In genomic region chr4:154877864-154878548, GRCm38 (mm10) we compare ENCODE assay signal across 8 mouse cellular contexts. TPM values are rescaled to one million over a fixed set of nuclear protein-coding genes. Genes with fewer than 3 reads are reported as not detected.
DNase-seq lines count a peak whose midpoint lies in the region; ATAC-seq and TF ChIP-seq lines count a peak whose summit lies in the region.

No protein-coding gene starts in this region.

- no peaks in the 10 kb centered on the region for H3K27me3 ChIP-seq in forebrain, embryonic 14.5 days (replicated peaks; ENCODE audit: control insufficient read depth, insufficient read depth, low read length)

- TF ChIP-seq POLR2A in lung, adult 2 months (IDR thresholded peaks at IDR 0.05; ENCODE audit: borderline replicate concordance, extremely low read depth, low read depth, low read length), result peak; percentile 67; the same call in 1 of the 2 replicates

- H3K4me3 ChIP-seq in forebrain, embryonic 14.5 days (ENCODE audit: low read depth, low read length), result peak overlapping the region; percentile 27
- H3K4me3 ChIP-seq in lung, adult 2 months (replicated peaks; ENCODE audit: extremely low read depth, low read depth, low read length), result peak overlapping the region; percentile 27

- no peaks in the 10 kb centered on the region for H3K36me3 ChIP-seq in forebrain, embryonic 14.5 days (ENCODE audit: control insufficient read depth, insufficient read depth, low read length)

- H3K27ac ChIP-seq in forebrain, embryonic 14.5 days (ENCODE audit: low read depth, low read length), result peak overlapping the region; percentile 55; the same call in 1 of the 2 replicates

- 10% methylated on average over 18 of the region's 18 CpGs for WGBS in forebrain, embryonic 14.5 days
- WGBS in lung, adult 2 months, result 8% methylated on average over 18 of the region's 18 CpGs

- intact Hi-C loops in heart, postnatal 14 days (cut with DNase I), result loop anchor here (1.0 to 2.0 kb wide), 4 partner anchors 29 to 187 kb away; no protein-coding TSS in a partner anchor

- ATAC-seq in forebrain, embryonic 14.5 days, result peak; percentile 98
- peak; percentile 99 for ATAC-seq in neutrophil, adult 5-6 weeks (ENCODE audit: extremely low read depth, insufficient number of reproducible peaks, low FRiP score, poor library complexity, severe bottlenecking)

- no peaks in the 10 kb centered on the region for H3K9me3 ChIP-seq in forebrain, embryonic 14.5 days (replicated peaks; ENCODE audit: control insufficient read depth, low read length)

- H3K4me2 ChIP-seq in forebrain, embryonic 14.5 days (ENCODE audit: low read length), result peak overlapping the region; percentile 52

- no peaks in the 10 kb centered on the region for H3K4me1 ChIP-seq in forebrain, embryonic 14.5 days (ENCODE audit: control insufficient read depth, insufficient read depth, low read length)
- H3K4me1 ChIP-seq in lung, adult 2 months (ENCODE audit: control insufficient read depth, insufficient read depth, low read length), result peaks cover 2% of the 10 kb centered on the region; the same call in 1 of the 2 replicates

- peak; percentile 94 for TF ChIP-seq CTCF in lung, adult 2 months (IDR thresholded peaks at IDR 0.05; ENCODE audit: insufficient read depth, low read length)

- DNase-seq in ES-CJ7 (ENCODE audit: low read depth, low spot score), result peak; percentile 90
- peak; percentile 92 for DNase-seq in cerebellum, adult 11 months
- DNase-seq in forebrain, embryonic 14.5 days (ENCODE audit: low spot score), result peak; percentile 98
- DNase-seq in heart, postnatal 14 days, result peak; percentile 95 to 97
- DNase-seq in layer of hippocampus, adult 11-12 months (ENCODE audit: low spot score), result peak; percentile 85
- peak; percentile 92 for DNase-seq in lung, adult 2 months
- DNase-seq in thymus, adult 18-20 months, result peak; percentile 71 to 78

- peak overlapping the region; percentile 61 for H3K9ac ChIP-seq in forebrain, embryonic 14.5 days (ENCODE audit: low read length)

RNA-seq across cellular contexts. Expression of gene Mmel1, which starts 8.6 kb away (rescaled TPM):
- 0.13 and 0.37 TPM in 2 replicates for polyA plus RNA-seq in forebrain, embryonic 14.5 days (2014; fragmentation: Nextera tagmentation; extraction: Ambion mirVana)
- total RNA-seq in heart, postnatal 14 days (2021), result under 1 TPM in 1 of 2 experiments, not detected in 1; 0.20 TPM
- polyA plus RNA-seq in lung, adult 2 months (2012; rRNA removed), result 0.09 and 0.12 TPM in 2 replicates
- total RNA-seq in neutrophil, adult 5-6 weeks (2017), result not detected in 2 replicates

RNA-seq across cellular contexts. Expression of gene Fam213b, which starts 20.9 kb away (rescaled TPM):
- 40.3 and 45.9 TPM in 2 replicates for polyA plus RNA-seq in forebrain, embryonic 14.5 days (2014; fragmentation: Nextera tagmentation; extraction: Ambion mirVana)
- 10 to 100 TPM; 44.7 to 51.3 TPM for total RNA-seq in heart, postnatal 14 days (2021)
- 8.9 and 14.8 TPM in 2 replicates for polyA plus RNA-seq in lung, adult 2 months (2012; rRNA removed)
- total RNA-seq in neutrophil, adult 5-6 weeks (2017), result 3.4 and 4.4 TPM in 2 replicates

RNA-seq across cellular contexts. Expression of gene Ttc34, which starts 40.7 kb away (rescaled TPM):
- polyA plus RNA-seq in forebrain, embryonic 14.5 days (2014; fragmentation: Nextera tagmentation; extraction: Ambion mirVana), result 0.85 and 1.5 TPM in 2 replicates
- under 1 TPM; 0.10 to 0.17 TPM for total RNA-seq in heart, postnatal 14 days (2021)
- polyA plus RNA-seq in lung, adult 2 months (2012; rRNA removed), result 4.8 and 5.1 TPM in 2 replicates
- total RNA-seq in neutrophil, adult 5-6 weeks (2017), result not detected in 2 replicates

RNA-seq across cellular contexts. Expression of gene Tnfrsf14, which starts 50.4 kb away (rescaled TPM):
- not detected in 2 replicates for polyA plus RNA-seq in forebrain, embryonic 14.5 days (2014; fragmentation: Nextera tagmentation; extraction: Ambion mirVana)
- total RNA-seq in heart, postnatal 14 days (2021), result 1 to 10 TPM; 4.1 to 5.6 TPM
- polyA plus RNA-seq in lung, adult 2 months (2012; rRNA removed), result 51.1 and 56.8 TPM in 2 replicates
- 32.6 and 33.8 TPM in 2 replicates for total RNA-seq in neutrophil, adult 5-6 weeks (2017)

Comparison
In these comparisons a context has a peak if more than half of its experiments do, and no peak if none do; other contexts are left out.
1. Peak in every context shown above with its lines: DNase-seq, ATAC-seq, H3K4me3 ChIP-seq and H3K27ac ChIP-seq.